Mouse (Mus musculus) spleen, adult 2 months (tissue): Measurements from ENCODE around the gene Vmn1r3. TPM values are rescaled to one million over a fixed set of nuclear protein-coding genes. Genes with fewer than 3 reads are reported as not detected.
"Not testable (repeated sequence)": the region's sequence is repeated elsewhere in the genome, so short reads cannot be mapped to it uniquely, and the experiment has no call there.

Experiments used
- DNase-seq, 2 experiments: peaks; one replicate each; pipeline versions ENCODE4 v3.0.0 to v3.0.0-alpha.2; 2012 to 2021; ENCODE audit warnings: low spot score in 2 of 2, low read depth in 1 of 2
- H3K27ac ChIP-seq: fragments of 200-500 bp; 2 replicates; pipeline ENCODE4 v1.5.1; 2012; ENCODE audit warnings: low read length, inconsistent platforms; ENCODE audit not compliant: insufficient read depth
- H3K27me3 ChIP-seq: fragments of 200-500 bp; 2 replicates; pipeline ENCODE4 v1.6.1; 2012; ENCODE audit warnings: mild to moderate bottlenecking, moderate library complexity, low read length, inconsistent platforms; ENCODE audit not compliant: control insufficient read depth, insufficient read depth
- H3K36me3 ChIP-seq: fragments of 200-500 bp; 2 replicates; pipeline ENCODE4 v1.6.1; 2012; ENCODE audit warnings: mild to moderate bottlenecking, low read length, inconsistent platforms; ENCODE audit not compliant: control insufficient read depth, insufficient read depth
- H3K4me1 ChIP-seq: fragments of 200-500 bp; 2 replicates; pipeline ENCODE4 v1.6.1; 2011; ENCODE audit warnings: inconsistent platforms; ENCODE audit not compliant: control insufficient read depth, insufficient read depth, insufficient read length
- H3K4me3 ChIP-seq: fragments of 200-500 bp; 2 replicates; pipeline ENCODE4 v1.5.1; 2011; ENCODE audit warnings: mild to moderate bottlenecking, inconsistent platforms; ENCODE audit not compliant: insufficient read depth, insufficient read length; ENCODE audit errors: extremely low read depth
- CTCF ChIP-seq: fragments of 200-500 bp; IDR thresholded peaks from 2 replicates; pipeline ENCODE4 v1.5.1; 2011; ENCODE audit warnings: mild to moderate bottlenecking, inconsistent platforms; ENCODE audit not compliant: insufficient read depth, insufficient read length, insufficient replicate concordance; ENCODE audit errors: extremely low read depth
- POLR2A ChIP-seq: fragments of 200-500 bp; IDR thresholded peaks from 2 replicates; pipeline ENCODE4 v1.6.1; 2011; ENCODE audit warnings: low read depth, low read length, inconsistent platforms
- WGBS: fragments of 180-500 bp; shearing (Covaris S2); methylation state at CpG from one replicate; pipeline ENCODE4 v1.1.7; 2018; 5-methylcytosine and 5-hydroxymethylcytosine counted together
- polyA plus RNA-seq: library from polyadenylated mRNA; depleted of rRNA; stranded (reverse); fragments of >200 nt; gene quantifications from 2 replicates; pipeline ENCODE4 v1.2.3, GENCODE M21; 2012; rRNA removed

Gene Vmn1r3
- polyA plus RNA-seq, 1 experiment, result not detected

- H3K27ac ChIP-seq, result no peak overlapping the region
These were observed 20.1 kb downstream of the Vmn1r3 start for GRCm38 (mm10) chr4:3165046-3165445.

GRCm38 (mm10) chr4:3164429-3164828 is 20.7 kb downstream of the Vmn1r3 start:
- not testable (repeated sequence) for H3K4me1 ChIP-seq, H3K27ac ChIP-seq, H3K27me3 ChIP-seq, H3K36me3 ChIP-seq, DNase-seq, H3K4me3 ChIP-seq

More at GRCm38 (mm10) chr4:3165046-3165445, 20.1 kb downstream of the Vmn1r3 start:
- Histone ChIP-seq H3K27me3 (no peaks in the 10 kb centered on the region), H3K36me3 (no peaks in the 10 kb centered on the region), H3K4me3 (no peak overlapping the region), H3K4me1 (no peaks in the 10 kb centered on the region)
- DNase-seq, result no peak
- 91% methylated on average over 4 of the region's 4 CpGs for WGBS
- TF ChIP-seq POLR2A (no peak), CTCF (no peak)

GRCm38 (mm10) chr4:3153320-3153719 is 31.8 kb downstream of the Vmn1r3 start:
- not testable (repeated sequence) for H3K4me3 ChIP-seq, H3K4me1 ChIP-seq, H3K36me3 ChIP-seq, H3K27me3 ChIP-seq, DNase-seq, H3K27ac ChIP-seq
- WGBS, result 75% methylated on average over 2 of the region's 2 CpGs

DNA sequence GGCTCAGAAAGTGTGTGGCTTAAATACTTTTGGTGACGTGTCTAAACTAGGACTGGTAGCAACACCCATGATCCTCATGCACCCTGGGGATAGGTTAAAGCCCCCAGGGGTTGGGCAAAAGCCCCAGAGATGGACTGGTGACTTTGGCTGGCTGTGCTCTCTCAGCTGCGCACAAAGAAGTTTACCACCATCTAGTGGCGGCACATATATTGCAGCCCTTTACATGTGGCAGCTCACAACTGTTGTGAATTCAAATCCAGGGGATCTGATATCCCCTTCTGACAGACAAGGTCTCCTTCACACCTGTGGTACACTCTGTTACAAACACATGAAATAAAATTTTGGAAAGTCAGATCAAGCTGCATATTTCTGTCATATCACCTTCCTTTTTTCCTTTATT is 37.2 kb downstream of the Vmn1r3 start:
- H3K4me3 ChIP-seq, H3K27me3 ChIP-seq, H3K36me3 ChIP-seq, H3K4me1 ChIP-seq, H3K27ac ChIP-seq, DNase-seq: not testable (repeated sequence)
- 11% methylated on average over 2 of the region's 3 CpGs for WGBS

Other genes starting within 250 kb of the Vmn1r3 start
- gene Vmn1r2, start 18.0 kb downstream of the Vmn1r3 start, polyA plus RNA-seq, result 0.09 TPM in 1 of 2 replicates, not detected in the other